Mouse (Mus musculus): ENCODE results near the gene Slc17a8.

Slc17a8 gene

GRCm38 (mm10) chr10:89546989-89547388 is 74.1 kb downstream of the Slc17a8 start:
- CTCF ChIA-PET: no interaction called here
- POLR2A ChIA-PET: no interaction called here

GRCm38 (mm10) chr10:89543867-89544266 is 77.2 kb downstream of the Slc17a8 start:
- POLR2A ChIA-PET: no interaction called here
- CTCF ChIA-PET: no interaction called here

- CTCF ChIA-PET: interaction anchor here in 1 of 4 experiments (0.6 kb wide), 1 partner anchor 136 kb away, joined by 8 read pairs; no protein-coding TSS in a partner anchor
- POLR2A ChIA-PET: interaction anchor here in 2 of 4 experiments (0.6 to 1.2 kb wide), 2 partner anchors 9 to 71 kb away, joined by 5 to 6 read pairs; partner anchors contain the start of gene Nr1h4 (in 1 of the 2)
Observed at GRCm38 (mm10) chr10:89542321-89542720, 78.7 kb downstream of the Slc17a8 start.

- CTCF ChIA-PET: interaction anchor here in 1 of 4 experiments (0.7 kb wide), 1 partner anchor 124 kb away, joined by 3 read pairs; no protein-coding TSS in a partner anchor
- POLR2A ChIA-PET: interaction anchor here in 1 of 4 experiments (0.7 to 1.9 kb wide), 2 partner anchors 9 to 54 kb away, joined by 3 to 5 read pairs; no protein-coding TSS in a partner anchor
Observed at GRCm38 (mm10) chr10:89532929-89533727, 87.9 kb downstream of the Slc17a8 start, which contains the start of gene Nr1h4. Nr1h4 (minus strand) TSS chr10:89533585.

- ChIA-PET CTCF (interaction anchor here in 1 of 4 experiments (0.7 kb wide), 1 partner anchor 125 kb away, joined by 3 read pairs; no protein-coding TSS in a partner anchor), POLR2A (interaction anchor here in 1 of 4 experiments (0.7 to 1.9 kb wide), 2 partner anchors 10 to 54 kb away, joined by 3 to 5 read pairs; no protein-coding TSS in a partner anchor)
Observed at GRCm38 (mm10) chr10:89532451-89532850, 88.6 kb downstream of the Slc17a8 start.

GRCm38 (mm10) chr10:89531976-89532375 is 89.1 kb downstream of the Slc17a8 start:
- CTCF ChIA-PET: no interaction called here

GRCm38 (mm10) chr10:89531194-89531634 is 89.8 kb downstream of the Slc17a8 start:
- POLR2A ChIA-PET: interaction anchor here in 2 of 4 experiments (0.6 to 0.7 kb wide), 2 partner anchors 24 to 55 kb away, joined by 3 to 5 read pairs; no protein-coding TSS in a partner anchor
- CTCF ChIA-PET: interaction anchor here in 2 of 4 experiments (0.7 to 1.1 kb wide), 2 partner anchors 8 to 19 kb away, joined by 3 to 5 read pairs; no protein-coding TSS in a partner anchor

More at GRCm38 (mm10) chr10:89531976-89532375, 89.1 kb downstream of the Slc17a8 start:
- POLR2A ChIA-PET: no interaction called here

- POLR2A ChIA-PET: no interaction called here
- CTCF ChIA-PET: no interaction called here
Observed at GRCm38 (mm10) chr10:89527054-89527453, 94.0 kb downstream of the Slc17a8 start.

GRCm38 (mm10) chr10:89525823-89526222 is 95.2 kb downstream of the Slc17a8 start:
- ChIA-PET POLR2A (interaction anchor here in 1 of 4 experiments (0.6 kb wide), 1 partner anchor 64 kb away, joined by 3 read pairs; no protein-coding TSS in a partner anchor), CTCF (interaction anchor here in 1 of 4 experiments (0.9 kb wide), 1 partner anchor 95 kb away, joined by 4 read pairs; the partner anchor contains the start of gene Slc17a8)
